Mouse (Mus musculus) lung, embryonic 14.5 days (tissue): ENCODE measurements around the gene Aatf. TPM values are rescaled to one million over a fixed set of nuclear protein-coding genes. Genes with fewer than 3 reads are reported as not detected.
A peak's percentile ranks its signal among the peaks of the same experiment; 100 is the strongest.

Experiments used
- ATAC-seq: fragments of 200-750 bp; cut with Nextera tagmentation; 2 replicates; pipeline ENCODE4 v1.8.0; 2017; ENCODE audit warnings: mild to moderate bottlenecking, moderate TSS enrichment, moderate library complexity; ENCODE audit not compliant: insufficient read depth
- DNase-seq: peaks from one replicate; pipeline ENCODE4 v3.0.0-alpha.2; 2015
- H3K27ac ChIP-seq: fragments of 300-500 bp; sonication (generic); 2 replicates; pipeline ENCODE4 v1.5.1; 2014; ENCODE audit warnings: low read depth, mild to moderate bottlenecking, moderate library complexity
- H3K27me3 ChIP-seq: fragments of 300-500 bp; sonication (generic); 2 replicates; pipeline ENCODE4 v1.6.1; 2014; ENCODE audit warnings: low read length, control low read depth; ENCODE audit not compliant: insufficient read depth
- H3K36me3 ChIP-seq: fragments of 300-500 bp; sonication (generic); 2 replicates; pipeline ENCODE4 v1.6.1; 2014; ENCODE audit warnings: control low read depth; ENCODE audit not compliant: insufficient read depth
- H3K4me1 ChIP-seq: fragments of 300-500 bp; sonication (generic); 2 replicates; pipeline ENCODE4 v1.6.1; 2014; ENCODE audit warnings: antibody characterized with exemption, control low read depth; ENCODE audit not compliant: insufficient read depth
- H3K4me2 ChIP-seq: fragments of 300-500 bp; sonication (generic); 2 replicates; pipeline ENCODE4 v1.6.1; 2014; ENCODE audit warnings: mild to moderate bottlenecking
- H3K4me3 ChIP-seq: fragments of 300-500 bp; sonication (generic); 2 replicates; pipeline ENCODE4 v1.5.1; 2014; ENCODE audit warnings: low read depth, low read length
- H3K9ac ChIP-seq: fragments of 300-500 bp; sonication (generic); 2 replicates; pipeline ENCODE4 v1.6.1; 2014
- H3K9me3 ChIP-seq: fragments of 300-500 bp; sonication (generic); 2 replicates; pipeline ENCODE4 v1.6.1; 2016; ENCODE audit warnings: low read depth, low read length, control low read depth
- CTCF ChIP-seq: IDR thresholded peaks from 2 replicates; pipeline ENCODE4 v1.5.1; 2016; ENCODE audit warnings: antibody characterized with exemption, low read depth
- WGBS: fragments of 180-500 bp; shearing (Covaris S2); extraction: QIAGEN DNeasy Blood & Tissue Kit; methylation state at CpG from one replicate; pipeline ENCODE4 v1.1.7; 2014; 5-methylcytosine and 5-hydroxymethylcytosine counted together
- polyA plus RNA-seq: library from polyadenylated mRNA; unstranded; fragments of >200 nt; fragmentation: Nextera tagmentation; extraction: Ambion mirVana; gene quantifications from 2 replicates; pipeline ENCODE4 v1.2.1, GENCODE M21; 2014

Gene Aatf
- polyA plus RNA-seq: 44.9 and 48.0 TPM in 2 replicates

GRCm38 (mm10) chr11:84513171-84514116 is at the start of gene Aatf:
TSS of gene Aatf (minus strand) at chr11:84513522.
- Histone ChIP-seq H3K36me3 (peaks cover 23% of the 10 kb centered on the region), H3K27me3 (peaks cover 41% of the 10 kb centered on the region), H3K27ac (peak within 1 kb of the TSS; percentile 79), H3K4me3 (peak within 1 kb of the TSS; percentile 79), H3K9ac (peak within 1 kb of the TSS; percentile 75), H3K9me3 (no peaks in the 10 kb centered on the region), H3K4me1 (no peaks in the 10 kb centered on the region; the same call in 1 of the 2 replicates), H3K4me2 (peak within 1 kb of the TSS; percentile 62)
- under 1% methylated on average over 80 of the region's 80 CpGs for WGBS
- ATAC-seq: peak; percentile 99
- DNase-seq: peak; percentile 99
- TF ChIP-seq CTCF: no peak

- no peak overlapping the region for H3K27ac ChIP-seq
- H3K9ac ChIP-seq: no peak overlapping the region
- H3K27me3 ChIP-seq: no peaks in the 10 kb centered on the region
- no peaks in the 10 kb centered on the region for H3K36me3 ChIP-seq
- no peak for DNase-seq
- no peak for TF ChIP-seq CTCF
- H3K4me1 ChIP-seq: no peaks in the 10 kb centered on the region
- no peak overlapping the region for H3K4me2 ChIP-seq
- no peaks in the 10 kb centered on the region for H3K9me3 ChIP-seq
- ATAC-seq: no peak
- H3K4me3 ChIP-seq: no peak overlapping the region
- WGBS: 26% methylated on average over 9 of the region's 9 CpGs
Measured at GRCm38 (mm10) chr11:84562758-84563347, 49.5 kb upstream of the Aatf start.

- H3K36me3 ChIP-seq: no peaks in the 10 kb centered on the region
- H3K9me3 ChIP-seq: no peaks in the 10 kb centered on the region
- TF ChIP-seq CTCF: no peak
- ATAC-seq (no peak), DNase-seq (no peak)
- H3K9ac ChIP-seq: no peak overlapping the region
- no peak overlapping the region for H3K4me2 ChIP-seq
- no peak overlapping the region for H3K27ac ChIP-seq
- no peaks in the 10 kb centered on the region for H3K27me3 ChIP-seq
- WGBS: 60% methylated on average over 5 of the region's 5 CpGs
- no peaks in the 10 kb centered on the region for H3K4me1 ChIP-seq
- H3K4me3 ChIP-seq: no peak overlapping the region
Measured at GRCm38 (mm10) chr11:84561546-84561945, 48.2 kb upstream of the Aatf start.

- no peak for DNase-seq
- no peak for ATAC-seq
- Histone ChIP-seq H3K4me2 (no peak overlapping the region), H3K4me3 (no peak overlapping the region), H3K27ac (no peak overlapping the region), H3K36me3 (no peaks in the 10 kb centered on the region), H3K9me3 (no peaks in the 10 kb centered on the region), H3K27me3 (no peaks in the 10 kb centered on the region), H3K9ac (no peak overlapping the region), H3K4me1 (no peaks in the 10 kb centered on the region)
- no peak for TF ChIP-seq CTCF
- 71% methylated on average over 14 of the region's 14 CpGs for WGBS
Measured at GRCm38 (mm10) chr11:84553821-84554450, 40.6 kb upstream of the Aatf start.

- Histone ChIP-seq H3K4me2 (no peak overlapping the region), H3K9me3 (no peaks in the 10 kb centered on the region), H3K36me3 (no peaks in the 10 kb centered on the region), H3K27ac (no peak overlapping the region), H3K4me1 (no peaks in the 10 kb centered on the region), H3K27me3 (no peaks in the 10 kb centered on the region), H3K9ac (no peak overlapping the region), H3K4me3 (no peak overlapping the region)
- TF ChIP-seq CTCF: no peak
- DNase-seq (no peak), ATAC-seq (no peak)
- 58% methylated on average over 4 of the region's 4 CpGs for WGBS
Measured at GRCm38 (mm10) chr11:84551296-84551695, 38.0 kb upstream of the Aatf start.

- no peaks in the 10 kb centered on the region for H3K4me1 ChIP-seq
- no peak overlapping the region for H3K27ac ChIP-seq
- H3K4me2 ChIP-seq: no peak overlapping the region
- no peaks in the 10 kb centered on the region for H3K36me3 ChIP-seq
- no peak overlapping the region for H3K4me3 ChIP-seq
- no peaks in the 10 kb centered on the region for H3K9me3 ChIP-seq
- no peaks in the 10 kb centered on the region for H3K27me3 ChIP-seq
- no peak for ATAC-seq
- TF ChIP-seq CTCF: no peak
- H3K9ac ChIP-seq: no peak overlapping the region
- 52% methylated on average over 6 of the region's 6 CpGs for WGBS
- DNase-seq: no peak
Measured at GRCm38 (mm10) chr11:84549258-84549791, 36.0 kb upstream of the Aatf start.
